Mouse (Mus musculus) CD4-positive helper T cell, adult 2 months (primary cell): ENCODE results near the gene Gps2.
A peak's percentile ranks its signal among the peaks of the same experiment; 100 is the strongest.
"Not testable (repeated sequence)": the region's sequence is repeated elsewhere in the genome, so short reads cannot be mapped to it uniquely, and the experiment has no call there.

Source experiments
- DNase-seq: peaks from one replicate; pipeline ENCODE4 v3.0.0-alpha.2; 2012; ENCODE audit warnings: low read depth, missing footprints, low spot score

Gene Gps2

DNA sequence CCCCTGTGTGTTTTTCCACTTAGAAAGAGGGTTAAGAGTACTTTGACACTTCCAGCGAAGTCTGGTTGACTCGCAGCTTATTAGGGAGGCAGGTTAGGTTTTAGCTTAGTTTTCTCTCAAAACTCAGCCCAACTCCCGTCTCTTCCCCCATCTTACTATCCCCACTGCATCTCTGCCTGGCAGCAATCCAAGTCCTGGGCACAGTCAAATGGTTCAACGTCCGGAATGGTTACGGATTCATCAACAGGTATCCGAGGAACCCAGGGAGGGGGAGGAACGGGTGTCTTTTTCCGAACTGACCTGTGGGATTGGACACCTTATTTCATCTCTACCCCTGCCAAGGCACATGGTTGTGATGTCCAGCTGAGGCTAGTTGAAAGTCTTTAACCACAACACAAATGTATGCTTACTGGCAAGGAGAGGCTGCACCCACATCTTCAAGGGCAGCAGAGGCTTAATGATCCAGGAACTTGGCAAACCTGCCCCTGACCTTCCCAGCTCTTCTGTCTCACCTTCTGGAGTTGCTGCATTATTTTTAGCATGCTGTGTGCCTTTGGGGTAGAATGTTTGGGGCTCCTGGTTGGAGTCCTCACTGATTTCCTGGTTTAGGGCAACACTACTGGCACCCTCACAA is 23.1 kb downstream of the Gps2 start:
- DNase-seq, result no peak

DNA sequence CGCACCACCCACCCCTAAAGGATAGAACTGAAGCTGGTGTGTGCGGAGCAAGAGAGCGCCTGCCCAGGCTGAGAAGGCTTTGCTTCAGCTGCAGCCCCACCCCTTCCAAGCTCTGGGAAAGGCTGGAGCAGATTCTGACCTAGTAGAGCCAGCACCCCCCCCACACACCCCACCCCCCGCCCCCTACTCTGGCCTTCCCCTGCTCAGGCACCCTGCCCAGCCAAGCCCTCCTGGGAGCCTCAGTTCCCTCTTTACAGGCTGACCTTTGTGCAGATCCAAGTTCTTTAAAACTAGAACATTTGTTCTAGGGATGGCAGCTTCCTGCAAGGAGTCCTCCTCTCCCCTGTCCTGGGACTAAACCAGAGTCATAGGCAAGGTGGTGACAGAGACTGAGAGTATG is 23.7 kb downstream of the Gps2 start:
- no peak for DNase-seq

GRCm38 (mm10) chr11:69937834-69938233 is 24.1 kb downstream of the Gps2 start:
- no peak for DNase-seq

DNA sequence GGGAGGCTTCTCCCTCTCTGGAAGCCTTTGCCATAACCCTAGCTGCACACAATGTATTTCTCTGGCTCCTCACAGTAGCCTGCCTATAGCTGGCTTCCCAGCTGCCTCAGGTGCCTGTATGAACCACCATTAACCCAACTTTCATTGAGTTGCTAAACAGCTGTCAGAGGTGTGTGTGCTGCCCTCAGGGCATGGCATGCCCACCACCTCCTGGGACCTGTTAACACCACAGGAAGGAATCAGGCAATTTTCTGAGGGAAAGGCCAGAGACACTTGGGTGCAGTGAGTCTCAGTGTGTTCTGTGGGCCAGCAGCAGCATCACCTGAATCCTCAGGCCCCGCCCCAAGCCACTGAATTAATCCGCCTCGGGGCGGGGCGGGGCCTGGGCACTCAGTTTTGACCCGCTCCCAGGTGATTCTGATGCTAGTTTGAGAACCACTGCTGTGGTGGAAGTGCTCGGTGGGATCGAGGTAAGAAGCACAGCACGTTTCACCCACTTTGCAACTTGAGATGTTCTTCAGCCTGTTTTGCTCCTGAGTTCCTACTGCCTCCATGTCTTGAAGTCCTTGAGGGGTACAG is 24.8 kb downstream of the Gps2 start:
- no peak for DNase-seq

DNA sequence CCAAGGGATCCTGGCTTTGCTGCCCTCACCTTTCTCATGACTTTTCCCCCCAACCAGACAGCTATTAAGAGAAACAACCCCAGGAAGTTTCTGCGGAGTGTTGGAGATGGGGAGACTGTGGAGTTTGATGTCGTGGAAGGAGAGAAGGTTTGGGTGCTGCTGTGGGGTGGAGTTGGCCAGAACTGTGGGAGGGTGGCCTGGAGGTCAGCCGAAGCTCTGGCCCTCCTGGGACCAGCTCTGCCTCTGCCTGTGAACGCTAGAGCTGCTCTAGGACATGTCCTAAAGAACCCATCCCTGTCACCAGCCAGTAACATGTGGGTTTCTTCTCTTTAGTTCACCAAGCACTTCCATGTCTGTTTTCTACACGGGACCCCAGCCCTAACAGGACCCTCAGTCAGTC is 25.5 kb downstream of the Gps2 start:
- DNase-seq, result no peak

DNA sequence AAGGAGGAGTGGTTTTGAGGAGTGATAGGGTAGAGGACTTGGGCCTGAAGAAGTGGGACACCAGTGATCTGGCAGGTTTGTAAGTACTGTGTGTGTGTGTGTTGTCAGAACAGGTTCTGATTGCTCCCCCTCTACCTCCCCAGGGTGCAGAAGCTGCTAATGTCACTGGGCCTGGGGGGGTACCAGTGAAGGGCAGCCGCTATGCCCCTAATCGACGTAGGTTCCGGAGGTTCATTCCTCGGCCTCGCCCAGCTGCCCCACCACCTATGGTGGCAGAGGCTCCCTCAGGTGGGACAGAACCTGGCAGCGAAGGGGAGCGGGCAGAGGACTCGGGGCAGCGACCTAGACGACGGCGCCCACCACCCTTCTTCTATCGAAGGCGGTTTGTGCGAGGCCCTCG is 26.0 kb downstream of the Gps2 start:
- DNase-seq, result no peak

DNA sequence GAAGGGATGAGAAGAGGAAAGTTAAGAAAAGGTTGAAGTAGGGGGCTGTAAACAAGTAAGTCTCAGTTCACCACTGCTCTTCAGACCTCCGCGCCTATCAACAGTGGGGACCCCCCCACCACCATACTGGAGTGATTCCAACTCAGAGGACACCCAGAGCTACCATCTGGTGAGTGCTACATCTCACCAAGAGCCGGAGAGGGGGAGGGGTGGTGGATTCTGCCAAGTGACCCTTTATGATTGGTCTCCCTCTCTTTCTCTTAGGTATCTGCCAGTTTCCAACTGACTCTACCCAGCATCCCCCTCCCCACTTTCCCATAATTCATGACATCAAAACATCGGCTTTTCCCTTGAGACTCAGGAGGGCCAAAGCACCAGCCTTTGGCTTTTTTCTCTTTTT is 27.3 kb downstream of the Gps2 start:
- no peak for DNase-seq

DNA sequence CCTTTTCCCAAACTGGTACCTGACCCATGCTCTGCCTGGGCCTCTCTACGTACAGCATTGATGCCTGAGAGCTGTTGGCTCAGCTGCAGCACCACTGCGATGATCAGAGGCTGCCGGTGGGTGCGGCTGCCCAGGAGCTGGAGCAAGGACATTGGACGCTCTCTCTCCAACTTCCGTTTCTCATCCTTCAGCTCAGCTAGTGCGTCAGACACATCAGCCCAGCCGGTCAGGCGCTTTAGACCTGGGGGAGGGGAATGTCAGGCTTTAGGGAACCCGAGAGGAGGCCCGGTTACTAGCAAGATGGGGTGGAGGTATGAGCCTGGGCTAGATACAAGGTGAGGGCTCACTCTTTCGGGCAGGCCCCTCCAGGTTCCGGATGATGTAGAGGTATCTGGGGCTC is 31.5 kb downstream of the Gps2 start:
- DNase-seq, result no peak

- DNase-seq, result no peak
Observed at GRCm38 (mm10) chr11:69945997-69946891, 32.6 kb downstream of the Gps2 start.

- DNase-seq, result no peak
Observed at GRCm38 (mm10) chr11:69947337-69948065, 33.8 kb downstream of the Gps2 start.

- peak; percentile 87 for DNase-seq
Observed at GRCm38 (mm10) chr11:69948066-69948762, 34.5 kb downstream of the Gps2 start, which contains the start of gene Slc2a4. Slc2a4 (minus strand) TSS chr11:69948188.

GRCm38 (mm10) chr11:69948763-69949150 is 35.1 kb downstream of the Gps2 start:
- peak; percentile 85 for DNase-seq

- no peak for DNase-seq
Observed at GRCm38 (mm10) chr11:69950807-69951459, 37.2 kb downstream of the Gps2 start.

DNA sequence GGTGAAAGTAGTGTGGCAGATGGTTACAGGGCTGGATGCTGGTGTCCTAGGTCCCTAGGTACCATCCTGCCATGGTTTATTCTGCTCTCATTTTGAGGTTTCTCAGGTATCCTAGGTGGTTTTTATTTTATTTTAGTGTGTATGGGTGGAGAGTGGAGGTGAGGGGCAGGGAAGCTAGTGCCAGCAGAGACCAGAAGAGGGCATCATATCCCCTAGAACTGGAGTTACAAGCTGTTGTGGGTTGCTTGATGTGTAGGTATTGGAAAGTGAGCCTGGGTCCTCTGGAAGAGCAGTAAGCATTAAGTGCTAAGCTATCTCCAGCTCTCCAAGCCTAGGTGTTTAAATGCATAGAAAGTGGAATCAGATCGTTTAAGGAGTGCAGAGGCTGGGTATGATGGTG is 38.6 kb downstream of the Gps2 start:
- no peak for DNase-seq

DNA sequence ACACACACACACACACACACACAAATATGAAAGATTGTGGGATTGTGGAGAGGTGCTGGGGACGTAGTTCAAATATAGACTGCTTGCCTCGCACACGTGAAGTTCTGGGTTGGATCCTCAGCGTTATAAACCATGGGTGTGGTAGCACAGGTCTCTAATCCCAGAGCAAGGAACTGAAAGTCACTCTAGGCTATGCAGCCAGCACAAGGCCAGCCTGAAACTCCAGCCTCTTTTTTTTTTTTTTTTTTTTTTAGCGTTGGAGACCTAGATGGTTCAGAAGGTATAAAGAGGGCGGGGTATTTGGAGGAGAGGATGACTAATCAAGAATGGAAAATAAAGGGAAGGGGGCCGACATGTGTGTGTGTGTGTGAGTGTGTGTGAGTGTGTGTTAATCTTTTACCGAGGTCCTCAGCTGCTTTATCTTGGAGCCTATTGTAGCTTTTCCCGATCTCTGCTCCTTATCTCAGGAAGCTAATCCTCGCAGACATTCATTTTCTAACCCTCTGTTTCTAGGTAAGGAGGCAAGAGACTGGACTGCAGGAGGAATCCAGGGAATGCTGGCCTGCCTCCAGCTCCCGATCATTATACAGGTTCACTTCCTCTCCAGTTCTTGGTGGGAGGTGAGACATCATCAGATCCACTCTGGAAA is 39.7 kb downstream of the Gps2 start:
- DNase-seq, result no peak

DNA sequence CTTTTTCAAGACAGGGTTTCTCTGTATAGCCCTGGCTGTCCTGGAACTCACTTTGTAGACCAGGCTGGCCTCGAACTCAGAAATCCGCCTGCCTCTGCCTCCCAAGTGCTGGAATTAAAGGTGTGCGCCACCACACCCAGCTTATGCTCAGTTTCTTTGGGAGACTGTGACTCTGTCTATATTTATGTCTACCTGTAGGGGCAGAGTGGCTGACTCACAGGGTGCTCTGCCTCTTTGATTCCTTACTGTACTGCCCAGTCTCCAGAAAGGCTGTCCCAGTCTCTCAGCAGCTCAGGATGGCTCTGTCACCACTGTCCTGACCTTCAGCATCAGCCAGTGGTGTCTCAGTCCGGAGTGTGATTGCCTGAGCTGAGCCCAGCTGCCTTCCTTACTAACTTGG is 41.9 kb downstream of the Gps2 start:
- DNase-seq, result not testable (repeated sequence)

GRCm38 (mm10) chr11:69956218-69956617 is 42.5 kb downstream of the Gps2 start:
- DNase-seq, result no peak

- no peak for DNase-seq
Observed at GRCm38 (mm10) chr11:69960616-69961015, 46.9 kb downstream of the Gps2 start.

DNA sequence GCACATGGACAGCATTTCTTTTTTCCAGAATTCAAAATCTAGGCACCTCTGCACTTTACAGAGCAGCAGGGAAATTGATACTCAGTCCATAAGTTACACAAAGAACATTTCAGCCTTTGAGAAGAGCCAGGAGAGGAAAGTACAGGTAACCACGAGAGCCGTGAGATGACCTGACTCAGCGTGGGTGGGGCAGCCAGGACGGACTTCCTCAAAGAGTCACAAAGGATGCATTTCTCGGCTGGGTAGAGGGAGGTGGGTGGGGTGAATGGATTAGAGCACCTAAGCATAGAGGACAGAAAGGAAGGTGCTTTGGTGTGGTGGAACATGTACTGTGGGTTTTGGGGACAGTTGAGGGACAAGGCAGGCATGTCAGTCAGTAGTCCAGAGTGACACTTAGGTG is 48.2 kb downstream of the Gps2 start:
- DNase-seq, result no peak

DNA sequence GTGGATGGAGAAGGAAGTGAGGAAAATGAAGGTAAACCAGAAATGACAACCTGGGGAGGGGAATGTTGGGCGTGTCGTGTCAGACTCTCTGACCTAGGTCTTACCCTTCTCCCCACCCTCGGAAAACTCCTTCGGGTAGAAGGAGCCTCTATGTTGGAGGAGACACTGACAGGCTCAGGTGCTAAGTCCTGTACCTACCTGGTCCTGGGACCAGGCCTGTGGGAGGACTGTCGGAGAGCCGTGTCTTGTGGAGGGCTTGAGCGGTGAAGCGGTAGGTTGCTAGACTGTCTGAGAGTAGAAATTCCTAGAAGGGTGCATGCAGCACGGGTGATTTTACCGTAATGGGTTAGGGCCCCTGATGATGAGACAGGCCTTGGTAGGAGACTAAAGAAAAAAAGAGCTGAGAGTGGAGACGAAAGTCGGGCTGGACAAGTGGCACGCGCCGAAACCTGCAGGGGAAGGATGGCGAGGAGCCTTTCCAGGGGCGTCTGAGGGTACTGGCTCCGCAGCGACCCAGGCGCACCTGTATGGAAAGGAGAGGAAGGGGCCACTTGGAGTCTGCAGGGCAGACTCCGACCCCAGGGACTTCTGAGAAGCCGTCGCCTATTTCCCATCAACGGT is 51.1 kb downstream of the Gps2 start, which contains the start of gene Cldn7:
Gene Cldn7 (plus strand): TSS at position 130 of the 621 bp plus-strand sequence.
- DNase-seq, result no peak
